Mouse (Mus musculus) left cerebral cortex, postnatal 25 days (tissue): Measurements from ENCODE around the gene Rbbp4. TPM values are rescaled to one million over a fixed set of nuclear protein-coding genes. Genes with fewer than 3 reads are reported as not detected.
"Not testable (repeated sequence)": the region's sequence is repeated elsewhere in the genome, so short reads cannot be mapped to it uniquely, and the experiment has no call there.

Source experiments
- DNase-seq, 2 experiments: peaks; one replicate each; pipeline ENCODE4 v3.0.0; 2022; ENCODE audit warnings: low spot score in 2 of 2, mixed read lengths in 1 of 2
- intact Hi-C: fragments of 180-260 bp; cut with DNase I; formaldehyde crosslinking; loops from one replicate; pipeline ENCODE4 v1.15.1; 2025
- total RNA-seq, 2 experiments: library from RNA; stranded (reverse); gene quantifications; 2 replicates each; pipeline ENCODE4 v1.2.3; 2021

Gene Rbbp4
- total RNA-seq: 100 to 1,000 TPM; 121 to 127 TPM

DNA sequence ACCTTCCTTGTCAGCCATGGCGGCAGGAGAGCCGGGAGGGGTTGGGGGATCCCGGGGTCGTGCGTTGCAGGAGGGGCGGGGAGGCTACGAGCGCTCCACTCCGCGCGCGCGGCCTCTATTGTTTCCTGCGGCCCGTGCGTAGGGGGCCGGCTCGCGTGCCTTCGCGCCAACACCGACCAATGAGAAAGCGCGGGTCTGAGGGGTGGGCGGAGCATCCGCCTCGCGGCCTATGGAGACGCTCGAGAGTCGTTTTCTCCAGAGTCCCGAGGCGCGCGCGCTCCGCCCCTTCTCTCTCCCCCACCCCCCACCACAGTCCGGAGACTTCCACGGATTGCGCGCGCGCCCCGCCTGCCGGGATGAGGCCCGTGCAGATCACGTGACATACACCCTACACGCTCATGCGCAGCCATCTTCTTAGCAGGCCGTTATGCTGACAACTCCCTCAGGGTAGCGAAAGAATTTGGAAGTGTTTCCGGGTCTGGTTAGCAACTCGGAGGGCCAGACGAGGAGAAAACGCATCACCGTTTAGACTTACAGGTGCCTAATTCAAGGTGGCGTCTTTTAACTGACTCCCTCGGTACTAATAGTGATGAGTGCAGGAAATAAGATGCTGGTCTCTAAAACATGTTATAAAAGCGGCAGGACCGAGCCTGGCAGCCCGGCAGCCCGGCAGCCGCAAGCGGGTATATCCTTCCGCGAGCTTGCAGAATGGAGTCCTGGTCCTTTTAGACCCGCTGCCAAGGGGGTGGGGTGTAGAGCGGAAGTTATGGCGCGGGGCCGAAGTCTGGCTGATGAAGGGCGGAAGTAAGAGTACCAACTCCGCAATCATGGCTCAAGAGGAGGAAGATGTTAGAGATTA, at the start of gene Rbbp4, which contains the start of gene Zbtb8os:
Gene Rbbp4, minus strand, starts transcription at position 155 of the 859 bp plus-strand sequence.
Gene Zbtb8os, plus strand, starts transcription at position 480 of the 859 bp plus-strand sequence.
- peak; percentile 96 to 98 for DNase-seq
- intact Hi-C loops: loop anchor here (1.0 kb wide), 1 partner anchor 126 kb away; the partner anchor contains the start of gene Bsdc1

DNA sequence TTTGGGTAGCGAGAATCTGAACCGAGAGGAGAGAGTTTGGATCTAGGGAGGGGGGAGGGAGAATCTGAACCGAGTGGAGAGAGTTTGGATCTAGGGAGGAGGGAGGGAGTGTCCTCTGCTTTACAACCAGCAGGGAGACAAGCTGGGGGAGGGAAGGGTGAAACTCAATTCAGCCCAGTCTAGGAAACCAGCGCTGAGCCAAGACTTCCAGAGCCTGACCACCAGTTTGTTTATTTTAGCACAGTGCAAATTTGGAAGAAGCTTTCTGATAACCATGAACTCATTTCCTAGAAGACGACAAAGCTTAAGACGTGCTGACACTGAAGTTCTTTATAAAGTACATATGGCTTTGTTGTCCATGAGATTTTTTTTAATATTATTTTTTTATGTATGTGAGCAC, 49.3 kb upstream of the Rbbp4 start:
- DNase-seq: no peak

DNA sequence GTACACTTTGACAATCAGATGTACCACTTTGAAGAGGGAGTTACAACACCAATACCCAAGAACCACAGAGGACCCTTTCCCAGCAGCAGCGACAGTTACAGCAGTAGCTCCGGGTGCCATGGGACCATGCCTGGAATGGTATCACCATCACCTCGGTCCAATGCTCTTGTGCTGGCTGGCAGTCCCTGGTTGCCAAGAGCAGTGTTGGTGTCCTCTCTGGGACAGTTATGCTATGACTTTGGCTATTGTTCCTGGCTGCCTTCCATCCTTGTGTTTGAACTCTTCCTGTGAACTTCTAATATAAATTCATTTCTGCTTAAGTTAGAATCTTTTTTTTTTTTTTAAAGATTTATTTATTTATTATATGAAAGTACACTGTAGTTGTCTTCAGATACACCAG, 48.4 kb upstream of the Rbbp4 start:
- no peak for DNase-seq
- intact Hi-C loops: no loop called here

More for the DNA sequence above, 49.3 kb upstream of the Rbbp4 start:
- intact Hi-C loops: no loop called here

DNA sequence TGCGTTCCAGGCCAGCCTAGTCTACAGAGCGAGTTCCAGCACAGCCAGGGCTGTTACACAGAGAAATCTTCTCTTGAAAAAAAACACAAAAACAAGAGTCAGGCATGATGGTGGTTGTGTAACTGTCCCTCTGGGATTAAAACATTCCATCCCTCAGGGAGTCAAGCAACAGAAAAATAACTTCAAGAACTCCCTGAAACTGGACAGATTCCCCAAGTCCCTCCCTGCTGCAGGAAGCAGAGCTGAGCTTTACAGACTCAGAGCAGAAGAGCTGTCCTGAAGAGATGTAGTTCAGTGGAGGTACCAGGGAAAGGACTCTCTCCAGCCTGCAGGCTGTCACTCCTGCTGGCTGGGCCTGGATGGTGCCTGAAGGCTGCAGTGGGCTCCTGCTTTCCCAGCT, 47.3 kb upstream of the Rbbp4 start:
- intact Hi-C loops: no loop called here

DNA sequence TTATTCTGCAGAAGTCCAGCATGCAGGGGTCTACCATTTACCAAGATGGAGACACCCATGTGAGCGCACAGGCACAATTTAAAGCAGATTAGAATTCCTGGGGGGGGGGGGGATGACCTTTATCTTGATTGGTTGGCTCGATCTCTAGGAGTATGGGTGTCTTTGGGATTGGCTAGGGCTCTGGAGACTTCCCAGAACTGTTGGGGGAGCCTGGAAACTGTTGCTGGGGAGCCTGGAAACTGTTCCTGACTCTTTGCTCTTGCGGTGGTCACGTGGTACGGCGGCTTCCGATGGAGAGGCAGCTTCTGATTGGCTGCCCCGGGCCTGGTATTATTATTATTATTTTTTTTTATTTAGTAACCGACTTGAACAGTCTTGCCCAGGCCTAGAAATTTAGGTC, 46.9 kb upstream of the Rbbp4 start:
- DNase-seq: no peak
- intact Hi-C loops: no loop called here

More for the DNA sequence above, 47.3 kb upstream of the Rbbp4 start:
- no peak for DNase-seq

DNA sequence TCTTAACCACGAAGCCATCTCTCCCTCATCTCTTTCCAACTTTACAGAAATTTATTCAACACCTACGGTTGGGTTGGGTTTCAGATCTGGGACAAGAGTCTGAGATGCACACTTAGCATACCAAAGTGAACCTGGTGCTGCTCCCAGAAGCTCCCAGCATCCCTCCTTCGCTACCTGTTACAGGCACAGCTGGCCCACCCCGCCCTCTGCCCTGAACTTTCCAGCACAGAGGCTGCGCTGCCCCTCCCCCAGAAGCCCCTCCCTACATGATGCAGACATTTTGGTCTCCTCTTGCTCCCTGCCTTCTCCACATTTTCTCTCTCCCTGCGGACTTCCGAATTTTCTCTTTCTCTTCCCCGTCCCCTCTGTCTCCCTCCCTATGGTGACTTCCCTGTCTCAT, 46.0 kb upstream of the Rbbp4 start:
- intact Hi-C loops: no loop called here
- peak in 1 of 2 experiments; percentile 31 for DNase-seq

DNA sequence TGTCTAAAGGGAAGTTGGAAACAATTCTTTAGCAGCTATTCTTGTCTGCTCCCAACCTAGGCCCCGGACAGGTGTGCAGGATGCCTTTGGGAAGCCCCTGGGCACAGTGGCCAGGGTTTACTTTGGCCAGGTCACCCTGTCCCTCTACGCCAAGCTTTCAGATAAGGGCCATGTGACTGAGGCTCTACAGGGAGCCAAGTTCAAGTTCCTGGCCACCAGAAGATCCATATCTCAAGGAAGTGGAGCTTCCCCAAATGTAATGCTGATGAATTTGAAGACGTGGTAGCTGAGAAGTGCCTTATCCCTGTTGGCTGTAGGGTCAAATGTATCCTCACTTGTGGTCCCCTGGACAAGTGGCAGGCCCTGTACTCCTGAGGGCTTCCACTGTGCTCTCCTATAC, 44.6 kb upstream of the Rbbp4 start:
- intact Hi-C loops: no loop called here
- DNase-seq: no peak

DNA sequence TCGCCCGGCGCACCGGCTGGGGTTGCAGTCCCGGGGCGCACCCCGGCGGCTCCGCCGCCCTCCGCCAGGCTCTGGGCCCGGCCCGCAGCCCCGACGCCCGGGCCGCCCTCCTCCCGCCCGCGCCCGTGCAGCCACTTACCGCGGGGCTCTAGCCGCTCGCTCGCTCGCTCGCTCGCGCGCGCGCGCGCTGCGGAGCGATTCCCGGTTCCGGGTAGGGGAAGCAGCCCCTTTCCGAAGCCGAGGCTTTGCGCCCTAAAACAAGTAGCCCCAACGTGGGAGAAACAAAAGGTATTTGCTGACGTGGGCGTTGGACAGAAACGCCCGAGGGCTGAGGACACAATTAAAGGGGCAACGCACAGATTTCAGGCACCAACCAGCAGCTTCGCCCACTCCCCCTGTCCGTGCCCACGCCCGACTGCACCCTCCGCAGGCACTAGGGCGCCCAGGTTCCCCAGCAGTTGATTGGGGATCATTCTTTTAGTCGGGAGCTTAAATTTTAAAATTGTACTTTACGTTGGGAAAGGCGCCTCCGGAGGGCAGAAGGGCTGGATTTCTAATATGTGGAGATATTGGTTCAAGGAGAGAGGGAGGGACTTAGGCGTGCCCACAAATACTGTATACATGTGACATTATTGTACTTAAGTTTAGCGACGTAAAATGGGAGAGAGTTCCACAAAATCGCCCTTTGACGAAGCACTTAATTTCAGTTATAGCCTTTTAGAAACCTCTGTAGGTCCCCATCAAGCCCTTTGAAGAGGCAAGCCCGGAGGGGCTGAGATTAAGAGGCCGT, 42.6 kb upstream of the Rbbp4 start, which contains the start of gene Zbtb8a:
Gene Zbtb8a, minus strand, starts transcription at position 516 of the 790 bp plus-strand sequence.
- intact Hi-C loops: loop anchor here (1.0 kb wide), 1 partner anchor 26 kb away; no protein-coding TSS in a partner anchor

DNA sequence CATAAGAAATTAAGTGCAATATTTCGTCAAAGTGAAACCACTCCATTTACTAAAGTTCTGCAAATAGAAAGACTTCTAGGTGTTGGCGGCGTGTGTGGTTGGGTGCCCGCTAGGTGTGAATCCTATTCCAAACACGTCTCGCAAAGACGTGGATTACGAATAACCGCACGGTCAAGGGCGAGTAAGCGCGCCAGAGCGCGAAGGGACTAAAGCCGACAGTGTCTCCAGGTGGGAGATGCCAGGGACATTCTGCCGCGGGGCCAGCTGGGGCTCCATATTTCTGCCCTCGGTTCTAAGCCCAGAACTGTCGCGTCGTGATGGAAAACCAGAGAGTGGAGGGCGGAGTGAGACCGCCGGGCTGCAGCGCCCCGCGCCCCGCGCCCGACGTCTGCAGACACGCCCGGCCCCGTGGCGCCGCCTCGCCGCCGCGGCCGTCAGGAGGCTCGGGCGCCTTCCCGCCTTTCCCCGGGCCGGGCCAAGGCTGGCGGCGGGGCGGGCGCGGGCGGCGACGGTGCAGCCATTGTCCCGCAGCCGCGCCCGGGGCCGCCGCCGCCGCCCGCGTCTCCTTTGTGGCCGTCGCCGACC, 41.9 kb upstream of the Rbbp4 start:
- DNase-seq: peak; percentile 47 to 53
- intact Hi-C loops: loop anchor here (1.0 kb wide), 1 partner anchor 26 kb away; no protein-coding TSS in a partner anchor

More for the DNA sequence above, 42.6 kb upstream of the Rbbp4 start, which contains the start of gene Zbtb8a:
- peak; percentile 24 to 33 for DNase-seq

DNA sequence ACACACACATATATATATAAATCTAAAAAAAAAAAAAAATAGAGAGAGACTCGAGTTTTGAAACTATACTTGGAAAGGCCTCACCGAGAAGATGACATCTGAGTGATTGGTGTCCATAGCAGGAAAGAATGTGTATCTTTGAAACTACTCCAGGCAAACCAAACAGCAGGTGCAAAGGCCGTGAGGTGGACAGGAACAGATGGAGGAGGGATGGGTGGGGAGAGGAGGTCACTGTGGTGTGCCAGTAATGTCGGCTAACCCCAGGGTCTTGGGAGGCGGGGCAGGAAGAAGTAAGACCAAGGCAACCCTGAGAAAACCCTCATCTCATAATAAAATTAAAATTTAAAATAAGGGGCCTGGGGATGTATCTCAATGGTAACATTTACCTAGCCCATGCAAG, 40.7 kb upstream of the Rbbp4 start:
- intact Hi-C loops: no loop called here
- no peak for DNase-seq

DNA sequence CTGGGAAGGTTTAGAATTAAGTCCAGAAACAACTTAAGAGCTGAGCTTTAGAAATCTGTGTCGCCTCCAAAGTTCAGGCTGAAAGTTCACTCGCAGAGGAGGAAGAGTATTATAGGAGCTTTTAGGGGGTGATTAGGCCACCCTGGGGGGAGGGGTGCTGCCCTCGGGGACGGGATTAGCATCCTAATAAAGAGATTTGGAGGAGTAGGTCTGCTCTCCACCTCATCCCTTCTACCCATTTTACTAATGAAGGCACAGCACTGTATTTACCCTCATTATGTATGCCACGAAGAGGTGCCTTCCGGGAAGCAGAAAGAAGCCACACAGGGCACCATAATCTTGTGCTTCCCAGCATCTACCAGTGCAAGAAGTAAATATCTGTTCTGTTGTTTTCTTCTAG, 39.8 kb upstream of the Rbbp4 start:
- no peak for DNase-seq
- intact Hi-C loops: no loop called here

DNA sequence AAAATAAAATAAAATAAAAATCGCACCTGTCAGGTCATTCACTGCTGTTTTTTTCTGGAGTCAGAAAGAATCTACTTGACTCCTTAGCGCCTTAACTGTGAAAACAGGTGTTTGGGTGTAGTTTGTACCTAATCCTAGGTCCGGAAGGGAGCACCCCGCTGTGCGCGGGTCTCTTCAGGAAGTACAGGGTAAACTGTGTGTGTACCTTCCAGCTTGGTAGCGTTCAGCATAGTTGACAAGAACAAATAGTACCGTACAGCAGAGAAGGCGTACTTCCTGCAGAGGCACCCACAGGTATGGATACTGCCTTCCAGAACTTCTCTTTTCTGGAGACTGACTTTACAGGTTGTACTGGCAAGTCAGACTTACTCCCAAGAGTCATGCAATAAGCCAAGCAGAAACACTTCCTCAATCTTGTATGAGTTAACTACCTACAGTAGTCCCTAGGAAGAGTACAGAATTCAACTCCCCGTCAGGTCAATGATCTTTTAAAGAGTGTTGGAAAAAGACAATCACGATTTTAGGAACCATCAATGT, 39.1 kb upstream of the Rbbp4 start:
- intact Hi-C loops: no loop called here

DNA sequence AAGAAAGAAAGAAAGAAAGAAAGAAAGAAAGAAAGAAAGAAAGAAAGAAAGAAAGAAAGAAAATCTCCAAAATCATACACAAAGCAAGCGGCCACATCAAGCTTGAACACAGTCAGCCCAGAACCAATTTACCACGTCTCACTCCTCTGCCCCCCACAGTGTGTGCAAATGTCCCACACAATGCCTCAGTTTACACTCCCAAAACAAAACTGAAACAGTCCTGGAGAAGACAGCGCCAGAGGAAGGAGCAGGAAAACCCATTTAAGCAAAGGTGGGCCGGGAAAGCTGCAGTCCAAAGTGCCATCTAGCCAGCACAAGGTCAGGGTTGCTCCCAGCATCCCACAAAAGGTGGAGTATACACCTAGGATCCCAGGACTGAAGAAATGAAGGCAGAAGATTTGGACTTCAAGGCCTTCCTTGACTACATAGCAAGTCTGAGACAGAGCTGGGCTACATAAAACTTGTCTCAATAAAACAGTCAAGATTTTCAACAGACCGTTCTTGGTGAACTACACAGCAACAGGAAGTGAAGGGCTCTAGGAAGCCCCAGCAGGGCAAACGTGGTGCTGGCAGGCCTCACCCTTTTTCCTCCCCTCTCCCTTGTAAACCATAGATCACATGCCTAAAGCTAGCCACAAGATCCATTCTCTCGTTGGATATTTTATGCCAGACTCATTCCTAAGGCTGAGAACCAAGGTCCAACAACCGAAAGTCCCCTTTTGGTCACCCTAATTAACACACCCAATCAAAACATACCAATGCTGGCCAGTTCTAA, 38.2 kb upstream of the Rbbp4 start:
- no peak for DNase-seq
- intact Hi-C loops: no loop called here

More for the DNA sequence above, 39.1 kb upstream of the Rbbp4 start:
- no peak for DNase-seq

DNA sequence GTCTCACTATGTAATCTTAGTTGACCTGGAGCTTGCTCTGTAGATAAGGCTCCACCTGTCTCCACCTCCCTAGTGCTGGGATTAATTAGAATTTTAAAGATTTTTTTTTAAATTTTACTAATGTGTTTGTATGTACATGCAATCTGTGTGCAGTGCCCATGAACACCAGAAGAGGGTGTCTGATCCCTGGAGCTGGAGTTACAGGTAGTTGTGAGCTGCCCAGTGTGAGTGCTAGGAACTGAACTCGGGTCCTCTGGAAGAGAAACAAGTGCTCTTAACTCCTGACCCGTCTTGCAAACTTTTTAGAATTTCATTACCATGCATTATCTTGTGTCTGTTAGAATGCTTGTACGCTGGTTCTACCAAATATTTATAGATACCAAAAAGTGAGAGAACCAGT, 36.2 kb upstream of the Rbbp4 start:
- intact Hi-C loops: no loop called here

DNA sequence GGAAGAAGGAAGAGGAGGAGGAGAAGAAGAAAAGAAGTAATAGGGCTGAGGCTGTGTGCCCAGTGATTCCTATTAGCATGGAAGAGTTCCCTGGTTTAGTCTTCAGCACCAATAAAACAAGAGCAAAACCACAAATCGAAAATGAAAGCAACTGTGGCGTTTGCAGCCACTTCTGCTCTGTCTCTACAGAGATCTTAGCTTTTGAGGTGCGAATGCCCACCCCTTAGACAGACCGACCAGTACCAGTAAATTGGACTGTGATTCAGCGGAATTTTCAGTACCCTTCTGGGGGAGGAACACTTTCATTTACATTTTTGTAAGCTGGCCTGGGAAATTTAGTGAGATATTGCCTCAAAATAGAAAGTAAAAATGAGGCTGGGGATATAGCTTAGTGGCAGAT, 30.1 kb upstream of the Rbbp4 start:
- intact Hi-C loops: no loop called here
- no peak for DNase-seq

More for the DNA sequence above, 36.2 kb upstream of the Rbbp4 start:
- DNase-seq: no peak

DNA sequence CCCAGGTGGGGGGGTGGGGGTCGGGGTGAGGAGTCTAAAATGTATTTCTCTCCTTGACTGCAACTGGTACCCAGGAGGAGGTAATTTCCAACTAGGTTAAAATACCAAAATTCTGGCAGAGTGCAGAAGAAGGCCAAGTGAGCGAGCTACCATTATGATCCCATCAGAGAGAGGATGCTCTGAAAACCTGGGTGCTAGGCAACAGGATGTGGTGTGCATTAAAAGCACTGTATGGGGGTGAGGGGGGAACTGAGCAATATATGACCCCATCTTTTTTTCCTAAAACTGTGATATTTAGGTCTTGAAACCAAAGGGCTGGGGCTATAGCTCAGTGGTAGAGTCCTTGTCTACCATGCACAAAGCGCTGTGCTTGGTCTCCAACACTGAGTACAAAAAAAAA, 29.2 kb upstream of the Rbbp4 start:
- DNase-seq: no peak
- intact Hi-C loops: no loop called here

DNA sequence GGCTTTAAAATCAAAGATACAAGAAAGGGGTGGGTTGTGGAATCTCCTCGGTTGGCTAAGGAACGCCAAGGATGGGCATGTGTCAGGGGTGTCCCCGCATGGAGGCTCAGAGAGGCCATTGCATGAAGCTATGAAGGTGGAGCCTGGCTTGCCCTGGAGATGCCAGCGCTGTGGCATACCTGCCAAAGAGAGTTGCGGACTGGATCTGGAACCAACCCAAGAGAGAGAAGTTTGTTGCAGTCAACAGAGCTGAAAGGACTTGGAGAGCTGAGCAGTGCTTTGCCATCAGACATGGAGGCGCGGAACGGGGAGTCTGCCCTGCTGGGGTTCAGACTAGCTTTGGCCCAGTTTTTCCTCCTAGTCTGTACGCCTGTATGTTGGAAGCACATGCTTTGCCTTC, 28.3 kb upstream of the Rbbp4 start:
- DNase-seq: no peak
- intact Hi-C loops: no loop called here

DNA sequence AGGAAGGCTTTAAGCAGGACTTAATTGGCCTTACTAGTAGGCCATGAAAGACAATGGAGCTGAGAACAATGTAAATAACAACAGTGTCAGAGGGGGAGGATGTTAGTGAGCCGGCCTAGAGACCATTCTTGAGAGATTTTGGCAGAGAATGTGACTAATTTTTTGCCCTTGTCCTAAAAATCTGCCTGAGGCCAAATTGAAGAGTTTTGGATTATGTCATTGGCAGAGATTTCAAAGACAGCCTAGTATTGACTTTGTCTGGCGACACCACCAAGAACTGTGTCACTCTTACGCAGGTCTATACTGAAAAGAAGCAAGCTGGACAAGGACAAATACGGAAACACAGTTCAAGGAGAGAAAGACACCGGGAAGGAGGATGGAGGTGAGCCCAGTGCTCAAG, 27.6 kb upstream of the Rbbp4 start:
- DNase-seq: no peak
- intact Hi-C loops: no loop called here

DNA sequence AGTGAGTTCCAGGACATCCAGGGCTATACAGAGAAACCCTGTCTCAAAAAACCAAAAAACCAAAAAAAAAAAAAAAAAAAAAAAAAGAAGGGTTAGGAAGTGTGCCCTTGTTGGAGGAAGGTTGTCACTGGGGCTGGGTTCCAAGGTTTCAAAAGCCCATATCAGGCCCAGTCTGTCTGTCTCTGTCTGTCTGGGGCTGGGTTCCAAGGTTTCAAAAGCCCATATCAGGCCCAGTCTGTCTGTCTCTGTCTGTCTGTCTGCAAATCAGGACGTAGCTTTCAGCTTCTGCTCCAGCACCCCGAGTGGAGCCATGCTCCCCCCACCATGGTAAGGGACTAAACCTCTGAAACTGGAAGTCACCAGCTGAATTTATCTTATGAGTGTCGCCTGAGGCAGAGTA, 27.1 kb upstream of the Rbbp4 start:
- intact Hi-C loops, DNase-seq: not testable (repeated sequence)
